21 mouse cellular contexts compared by ENCODE assay signal in genomic region chr17:47515180-47515844, GRCm38 (mm10). TPM values are rescaled to one million over a fixed set of nuclear protein-coding genes. Genes with fewer than 3 reads are reported as not detected.
DNase-seq lines count a peak whose midpoint lies in the region; ATAC-seq and TF ChIP-seq lines count a peak whose summit lies in the region.
"Had no signal": no experiment of that assay in that cellular context is flagged by ENCODE, and none has a peak within 500 bp of the region (broad histone marks: within the 10 kb centered on the region; RNA-seq: fewer than 3 reads in every experiment).

No protein-coding gene starts in this region.

- no peaks in the 10 kb centered on the region for H3K27me3 ChIP-seq in heart, embryonic 10.5 days (ENCODE audit: insufficient read depth, poor library complexity, severe bottlenecking)
- no peaks in the 10 kb centered on the region for H3K27me3 ChIP-seq in E14TG2a.4 (ENCODE audit: insufficient read depth, low read length)
- no peaks in the 10 kb centered on the region for H3K27me3 ChIP-seq in liver, postnatal 0 days (ENCODE audit: insufficient read depth, low read length)
- H3K27me3 ChIP-seq in kidney, embryonic 16.5 days (ENCODE audit: insufficient read depth, low read length) = no peaks in the 10 kb centered on the region
- H3K27me3 ChIP-seq: embryonic facial prominence, embryonic 15.5 days; midbrain, embryonic 13.5 days; Patski had no signal

- peaks cover 3% of the 10 kb centered on the region; the same call in 1 of the 2 replicates for H3K36me3 ChIP-seq in heart, embryonic 10.5 days
- peaks cover 13% of the 10 kb centered on the region; the same call in 1 of the 2 replicates for H3K36me3 ChIP-seq in E14TG2a.4 (ENCODE audit: insufficient read depth, low read length)
- H3K36me3 ChIP-seq in liver, postnatal 0 days (replicated peaks; ENCODE audit: insufficient read depth, low read length) = peaks cover 13% of the 10 kb centered on the region; the same call in 1 of the 2 replicates
- H3K36me3 ChIP-seq in kidney, embryonic 16.5 days (ENCODE audit: insufficient read depth, low read length) = no peaks in the 10 kb centered on the region
- H3K36me3 ChIP-seq: forebrain, embryonic 10.5 days; midbrain, embryonic 13.5 days had no signal

- no peak overlapping the region for H3K4me3 ChIP-seq in heart, embryonic 10.5 days
- peak overlapping the region; percentile 39 for H3K4me3 ChIP-seq in E14TG2a.4 (replicated peaks; ENCODE audit: low read length)
- no peak overlapping the region for H3K4me3 ChIP-seq in liver, postnatal 0 days (ENCODE audit: low read depth, low read length)
- H3K4me3 ChIP-seq in kidney, embryonic 16.5 days (ENCODE audit: low read length) = no peak overlapping the region
- H3K4me3 ChIP-seq: embryonic facial prominence, embryonic 15.5 days; forebrain, embryonic 10.5 days; left cerebral cortex, adult 2 months; midbrain, embryonic 13.5 days had no signal

- WGBS in heart, embryonic 10.5 days = 83% methylated on average over 7 of the region's 7 CpGs
- WGBS in liver, postnatal 0 days (ENCODE audit: insufficient replicate concordance) = 60% methylated on average over 7 of the region's 7 CpGs
- WGBS in kidney, embryonic 16.5 days = 69% methylated on average over 7 of the region's 7 CpGs

- intact Hi-C loops in heart, postnatal 14 days (cut with DNase I) = no loop called here

- no peak for TF ChIP-seq EP300 in liver, postnatal 0 days (IDR thresholded peaks at IDR 0.05; ENCODE audit: low read depth)

- H3K27ac ChIP-seq in heart, embryonic 10.5 days = peak overlapping the region; percentile 56; the same call in 1 of the 2 replicates
- H3K27ac ChIP-seq in liver, postnatal 0 days (ENCODE audit: low read depth) = 0 out of 2 replicates have a peak overlapping the region, but pooled peaks have one; percentile 37
- no peak overlapping the region for H3K27ac ChIP-seq in kidney, embryonic 16.5 days (ENCODE audit: low read length)
- H3K27ac ChIP-seq: embryonic facial prominence, embryonic 15.5 days; forebrain, embryonic 10.5 days; hindbrain, embryonic 14.5 days; kidney, postnatal 0 days; left cerebral cortex, adult 2 months; midbrain, embryonic 13.5 days had no signal

- no peak for DNase-seq in heart, embryonic 10.5 days (ENCODE audit: low spot score)
- no peak for DNase-seq in heart, postnatal 14 days
- DNase-seq in 416B (ENCODE audit: low read depth) = peak; percentile 47
- DNase-seq in liver, postnatal 0 days = no peak
- DNase-seq in Muller cell, postnatal 12 days (ENCODE audit: inconsistent ontology term) = no peak
- DNase-seq: adrenal gland, postnatal 36 days; cerebellum, adult 8-10 months; gastrocnemius, postnatal 10 days; lung, embryonic 14.5 days; lung, postnatal 4 days; right cerebral cortex, adult 18-20 months had no signal

- H3K4me1 ChIP-seq in heart, embryonic 10.5 days = peaks cover 49% of the 10 kb centered on the region
- peaks cover 90% of the 10 kb centered on the region for H3K4me1 ChIP-seq in E14TG2a.4 (replicated peaks; ENCODE audit: low read depth, low read length)
- peaks cover 54% of the 10 kb centered on the region for H3K4me1 ChIP-seq in liver, postnatal 0 days (ENCODE audit: insufficient read depth)
- H3K4me1 ChIP-seq in kidney, embryonic 16.5 days (ENCODE audit: insufficient read depth, low read length) = peaks cover 33% of the 10 kb centered on the region

- no peaks in the 10 kb centered on the region for H3K9me3 ChIP-seq in heart, embryonic 10.5 days
- H3K9me3 ChIP-seq in E14TG2a.4 (ENCODE audit: low read length) = no peaks in the 10 kb centered on the region
- no peaks in the 10 kb centered on the region for H3K9me3 ChIP-seq in liver, postnatal 0 days (ENCODE audit: low read length)
- H3K9me3 ChIP-seq in kidney, embryonic 16.5 days (ENCODE audit: low read length) = no peaks in the 10 kb centered on the region
- H3K9me3 ChIP-seq: embryonic facial prominence, embryonic 15.5 days; forebrain, embryonic 10.5 days; midbrain, embryonic 13.5 days had no signal

- H3K4me2 ChIP-seq in liver, postnatal 0 days (ENCODE audit: low read depth, low read length) = no peak overlapping the region
- H3K4me2 ChIP-seq in kidney, embryonic 16.5 days (replicated peaks; ENCODE audit: low read depth, low read length) = no peak overlapping the region
- H3K4me2 ChIP-seq: embryonic facial prominence, embryonic 15.5 days; hindbrain, embryonic 14.5 days; lung, embryonic 14.5 days; midbrain, embryonic 13.5 days had no signal

- TF ChIP-seq CTCF in E14TG2a.4 (conservative IDR thresholded peaks at IDR 0.05; ENCODE audit: low read length) = no peak
- TF ChIP-seq CTCF in liver, postnatal 0 days (IDR thresholded peaks at IDR 0.05; ENCODE audit: low read depth) = no peak

- H3K9ac ChIP-seq in liver, postnatal 0 days (replicated peaks) = no peak overlapping the region
- no peak overlapping the region for H3K9ac ChIP-seq in kidney, embryonic 16.5 days (replicated peaks; ENCODE audit: low read length)
- H3K9ac ChIP-seq: embryonic facial prominence, embryonic 15.5 days; hindbrain, embryonic 14.5 days; lung, embryonic 14.5 days; midbrain, embryonic 13.5 days had no signal

- no peak for ATAC-seq in liver, postnatal 0 days
- ATAC-seq in kidney, embryonic 16.5 days (ENCODE audit: low FRiP score, low TSS enrichment) = no peak
- ATAC-seq: intestine, embryonic 16.5 days; midbrain, embryonic 13.5 days; Patski had no signal

RNA-seq across cellular contexts. Expression of gene Ccnd3, which starts 10.5 kb away (rescaled TPM):
- 552 and 644 TPM in 2 replicates for polyA plus RNA-seq in heart, embryonic 10.5 days (2016; fragmentation: Nextera tagmentation; extraction: Ambion mirVana)
- 100 to 1,000 TPM in 1 of 2 experiments, 10 to 100 TPM in 1; 93.8 to 126 TPM for total RNA-seq in heart, postnatal 14 days (2021)
- 249 and 250 TPM in 2 replicates for polyA plus RNA-seq in liver, postnatal 0 days (2015; fragmentation: Nextera tagmentation; extraction: Ambion mirVana)
- 295 and 301 TPM in 2 replicates for polyA plus RNA-seq in kidney, embryonic 16.5 days (2015; fragmentation: Nextera tagmentation; extraction: Ambion mirVana)

RNA-seq across cellular contexts. Expression of gene Taf8, which starts 13.2 kb away (rescaled TPM):
- 23.0 and 28.5 TPM in 2 replicates for polyA plus RNA-seq in heart, embryonic 10.5 days (2016; fragmentation: Nextera tagmentation; extraction: Ambion mirVana)
- 10 to 100 TPM; 14.9 to 15.6 TPM for total RNA-seq in heart, postnatal 14 days (2021)
- 6.5 and 8.1 TPM in 2 replicates for polyA plus RNA-seq in liver, postnatal 0 days (2015; fragmentation: Nextera tagmentation; extraction: Ambion mirVana)
- 35.1 and 35.8 TPM in 2 replicates for polyA plus RNA-seq in kidney, embryonic 16.5 days (2015; fragmentation: Nextera tagmentation; extraction: Ambion mirVana)
